29 mouse cellular contexts compared by ENCODE assay signal in the genomic region with DNA sequence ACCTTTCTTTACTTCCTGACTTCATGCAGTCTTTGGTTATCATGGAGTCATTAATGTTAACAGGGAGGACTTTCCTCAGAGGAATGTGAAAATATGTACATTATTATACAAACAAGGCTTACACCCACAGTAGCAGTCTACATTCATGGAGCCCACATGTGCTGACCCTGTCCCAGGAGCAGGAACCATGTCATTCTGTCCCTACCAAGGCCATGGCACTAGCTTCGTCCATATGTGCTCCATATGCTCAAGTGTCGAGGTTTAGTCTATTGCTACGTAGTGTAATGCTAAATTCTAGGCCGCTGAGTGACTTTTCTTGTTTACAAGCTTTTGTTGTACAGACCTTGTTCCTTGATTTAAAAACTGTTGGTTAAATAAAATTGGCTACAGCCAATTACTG. TPM values are rescaled to one million over a fixed set of nuclear protein-coding genes. Genes with fewer than 3 reads are reported as not detected.
"Had no signal": no experiment of that assay in that cellular context is flagged by ENCODE, and none has a peak within 500 bp of the region (broad histone marks: within the 10 kb centered on the region; RNA-seq: fewer than 3 reads in every experiment).

No protein-coding gene starts in this region.

- H3K4me2 ChIP-seq: embryonic facial prominence, embryonic 12.5 days; embryonic facial prominence, embryonic 13.5 days; embryonic facial prominence, embryonic 15.5 days; forebrain, embryonic 12.5 days; forebrain, embryonic 13.5 days; forebrain, embryonic 15.5 days had no signal

- DNase-seq: cerebellum, adult 2 months; cerebellum, adult 8-10 months; cerebellum, adult 9-10 months; cerebellum, adult 9-11 months; cerebellum, postnatal 10 days; cerebellum, postnatal 14 days; cerebellum, postnatal 25 days; cerebellum, postnatal 36 days; embryo, embryonic 11 days; forebrain, postnatal 0 days; gastrocnemius, adult 2 months; gastrocnemius, postnatal 10 days; gastrocnemius, postnatal 14 days; gastrocnemius, postnatal 25 days; gastrocnemius, postnatal 36 days; heart, adult 18-20 months; heart, adult 2 months had no signal

- H3K27me3 ChIP-seq: embryonic facial prominence, embryonic 12.5 days; embryonic facial prominence, embryonic 13.5 days; embryonic facial prominence, embryonic 15.5 days; forebrain, embryonic 12.5 days; forebrain, embryonic 13.5 days; forebrain, embryonic 15.5 days had no signal

- ATAC-seq: forebrain, embryonic 13.5 days; forebrain, embryonic 14.5 days; forebrain, embryonic 15.5 days; forebrain, embryonic 16.5 days; forebrain, postnatal 0 days had no signal

- H3K27ac ChIP-seq: embryonic facial prominence, embryonic 10.5 days; embryonic facial prominence, embryonic 12.5 days; embryonic facial prominence, embryonic 13.5 days; embryonic facial prominence, embryonic 15.5 days; forebrain, embryonic 10.5 days; forebrain, embryonic 12.5 days; forebrain, embryonic 13.5 days; forebrain, embryonic 15.5 days; gastrocnemius, adult 2 months; heart, adult 2 months had no signal

- H3K9ac ChIP-seq: embryonic facial prominence, embryonic 12.5 days; embryonic facial prominence, embryonic 13.5 days; embryonic facial prominence, embryonic 15.5 days; forebrain, embryonic 12.5 days; forebrain, embryonic 13.5 days; forebrain, embryonic 15.5 days; forebrain, postnatal 0 days had no signal

- H3K4me1 ChIP-seq: embryonic facial prominence, embryonic 15.5 days had no signal

- H3K36me3 ChIP-seq: embryonic facial prominence, embryonic 10.5 days; embryonic facial prominence, embryonic 12.5 days; embryonic facial prominence, embryonic 13.5 days; embryonic facial prominence, embryonic 15.5 days; forebrain, embryonic 10.5 days; forebrain, embryonic 12.5 days; forebrain, embryonic 15.5 days had no signal

- H3K4me3 ChIP-seq: embryonic facial prominence, embryonic 10.5 days; embryonic facial prominence, embryonic 12.5 days; embryonic facial prominence, embryonic 13.5 days; embryonic facial prominence, embryonic 15.5 days; erythroblast, embryonic 14.5 days; forebrain, embryonic 10.5 days; forebrain, embryonic 12.5 days; forebrain, embryonic 13.5 days; forebrain, embryonic 15.5 days; gastrocnemius, adult 2 months; heart, adult 2 months had no signal

- H3K9me3 ChIP-seq: embryonic facial prominence, embryonic 10.5 days; embryonic facial prominence, embryonic 12.5 days; embryonic facial prominence, embryonic 13.5 days; embryonic facial prominence, embryonic 15.5 days; forebrain, embryonic 10.5 days; forebrain, embryonic 12.5 days; forebrain, embryonic 13.5 days; forebrain, embryonic 15.5 days had no signal

RNA-seq across cellular contexts. Expression of gene Map1b, which starts 36.0 kb away (rescaled TPM):
- total RNA-seq: common myeloid progenitor, adult 5-6 weeks had no signal
- polyA plus RNA-seq: erythroblast, embryonic 14.5 days had no signal
